Mouse (Mus musculus) liver, embryonic 11.5 days (tissue): ENCODE measurements around the gene Setd3. TPM values are rescaled to one million over a fixed set of nuclear protein-coding genes. Genes with fewer than 3 reads are reported as not detected.

Experiments used
- ATAC-seq: fragments of 200-750 bp; cut with Nextera tagmentation; replicated peaks from 2 replicates; pipeline ENCODE4 v1.8.0; 2017; ENCODE audit warnings: moderate number of reproducible peaks, mild to moderate bottlenecking, moderate TSS enrichment, moderate library complexity; ENCODE audit not compliant: low FRiP score
- DNase-seq: peaks from one replicate; pipeline ENCODE4 v3.0.0-alpha.2; 2017; ENCODE audit warnings: low spot score
- H3K27ac ChIP-seq: fragments of 300-500 bp; sonication (generic); 2 replicates; pipeline ENCODE4 v1.5.1; 2014; ENCODE audit warnings: mild to moderate bottlenecking, low read depth, low read length, control low read depth
- H3K27me3 ChIP-seq: fragments of 300-500 bp; sonication (generic); replicated peaks from 2 replicates; pipeline ENCODE4 v1.6.1; 2014; ENCODE audit warnings: low read length, mixed read lengths; ENCODE audit not compliant: control insufficient read depth, insufficient read depth
- H3K36me3 ChIP-seq: fragments of 300-500 bp; sonication (generic); 2 replicates; pipeline ENCODE4 v1.6.1; 2014; ENCODE audit warnings: mild to moderate bottlenecking, low read length, moderate library complexity, mixed read lengths; ENCODE audit not compliant: control insufficient read depth, insufficient read depth
- H3K4me1 ChIP-seq: fragments of 300-500 bp; sonication (generic); replicated peaks from 2 replicates; pipeline ENCODE4 v1.6.1; 2014; ENCODE audit warnings: low read length, mixed read lengths; ENCODE audit not compliant: control insufficient read depth, insufficient read depth
- H3K4me2 ChIP-seq: fragments of 300-500 bp; sonication (generic); 2 replicates; pipeline ENCODE4 v1.6.1; 2014; ENCODE audit warnings: mild to moderate bottlenecking, control low read depth, moderate library complexity
- H3K4me3 ChIP-seq: fragments of 300-500 bp; sonication (generic); 2 replicates; pipeline ENCODE4 v1.5.1; 2014; ENCODE audit warnings: low read depth, low read length, control low read depth
- H3K9ac ChIP-seq: fragments of 300-500 bp; sonication (generic); 2 replicates; pipeline ENCODE4 v1.6.1; 2014; ENCODE audit warnings: low read depth, low read length, control low read depth
- H3K9me3 ChIP-seq: fragments of 300-500 bp; sonication (generic); 2 replicates; pipeline ENCODE4 v1.6.1; 2016; ENCODE audit warnings: low read length, inconsistent platforms, mixed read lengths; ENCODE audit not compliant: control insufficient read depth
- WGBS: fragments of 180-500 bp; shearing (Covaris S2); extraction: QIAGEN DNeasy Blood & Tissue Kit; methylation state at CpG from one replicate; pipeline ENCODE4 v1.1.7; 2014; 5-methylcytosine and 5-hydroxymethylcytosine counted together
- polyA plus RNA-seq: library from polyadenylated mRNA; unstranded; fragments of >200 nt; fragmentation: Nextera tagmentation; extraction: Ambion mirVana; gene quantifications from 2 replicates; pipeline ENCODE4 v1.2.1, GENCODE M21; 2014

Setd3 gene
- polyA plus RNA-seq, 1 experiment from 2014 or later = 73.3 TPM

- no peaks in the 10 kb centered on the region for H3K4me1 ChIP-seq
- no peaks in the 10 kb centered on the region for H3K36me3 ChIP-seq
- H3K27me3 ChIP-seq = no peaks in the 10 kb centered on the region
- WGBS = 76% methylated on average over 13 of the region's 13 CpGs
- no peak for ATAC-seq
- no peak overlapping the region for H3K9ac ChIP-seq
- H3K27ac ChIP-seq = no peak overlapping the region
- no peak overlapping the region for H3K4me3 ChIP-seq
- DNase-seq = no peak
- no peaks in the 10 kb centered on the region for H3K9me3 ChIP-seq
- no peak overlapping the region for H3K4me2 ChIP-seq
Measured at GRCm38 (mm10) chr12:108067811-108068375, 111.2 kb downstream of the Setd3 start.

- Histone ChIP-seq H3K4me3 (no peak overlapping the region), H3K9ac (no peak overlapping the region), H3K4me1 (no peaks in the 10 kb centered on the region), H3K27ac (no peak overlapping the region), H3K36me3 (no peaks in the 10 kb centered on the region), H3K9me3 (no peaks in the 10 kb centered on the region), H3K27me3 (no peaks in the 10 kb centered on the region), H3K4me2 (no peak overlapping the region)
- ATAC-seq (no peak), DNase-seq (no peak)
- 67% methylated on average over 3 of the region's 3 CpGs for WGBS
Measured at GRCm38 (mm10) chr12:108067231-108067630, 111.9 kb downstream of the Setd3 start.

GRCm38 (mm10) chr12:108064396-108064998 lies 114.6 kb downstream of the Setd3 start:
- DNase-seq (no peak), ATAC-seq (no peak)
- H3K4me3 ChIP-seq = no peak overlapping the region
- no peaks in the 10 kb centered on the region for H3K27me3 ChIP-seq
- no peaks in the 10 kb centered on the region for H3K9me3 ChIP-seq
- H3K9ac ChIP-seq = no peak overlapping the region
- H3K4me2 ChIP-seq = no peak overlapping the region
- no peaks in the 10 kb centered on the region for H3K4me1 ChIP-seq
- H3K27ac ChIP-seq = no peak overlapping the region
- WGBS = 65% methylated on average over 9 of the region's 9 CpGs
- no peaks in the 10 kb centered on the region for H3K36me3 ChIP-seq

GRCm38 (mm10) chr12:108063986-108064385 lies 115.1 kb downstream of the Setd3 start:
- H3K36me3 ChIP-seq = no peaks in the 10 kb centered on the region
- H3K4me3 ChIP-seq = no peak overlapping the region
- H3K9ac ChIP-seq = no peak overlapping the region
- no peaks in the 10 kb centered on the region for H3K27me3 ChIP-seq
- ATAC-seq (no peak), DNase-seq (no peak)
- H3K27ac ChIP-seq = no peak overlapping the region
- no peak overlapping the region for H3K4me2 ChIP-seq
- H3K9me3 ChIP-seq = no peaks in the 10 kb centered on the region
- no peaks in the 10 kb centered on the region for H3K4me1 ChIP-seq
- 43% methylated on average over 6 of the region's 6 CpGs for WGBS

- no peak overlapping the region for H3K4me3 ChIP-seq
- H3K36me3 ChIP-seq = no peaks in the 10 kb centered on the region
- ATAC-seq (no peak), DNase-seq (no peak)
- no peaks in the 10 kb centered on the region for H3K27me3 ChIP-seq
- H3K4me2 ChIP-seq = no peak overlapping the region
- H3K4me1 ChIP-seq = no peaks in the 10 kb centered on the region
- 69% methylated on average over 5 of the region's 5 CpGs for WGBS
- H3K27ac ChIP-seq = no peak overlapping the region
- H3K9ac ChIP-seq = no peak overlapping the region
- H3K9me3 ChIP-seq = no peaks in the 10 kb centered on the region
Measured at GRCm38 (mm10) chr12:108062137-108062536, 117.0 kb downstream of the Setd3 start.

- Histone ChIP-seq H3K4me1 (no peaks in the 10 kb centered on the region), H3K9me3 (no peaks in the 10 kb centered on the region), H3K27ac (no peak overlapping the region), H3K36me3 (no peaks in the 10 kb centered on the region), H3K4me3 (no peak overlapping the region), H3K27me3 (no peaks in the 10 kb centered on the region), H3K4me2 (no peak overlapping the region), H3K9ac (no peak overlapping the region)
- DNase-seq (no peak), ATAC-seq (no peak)
- WGBS = 82% methylated on average over 7 of the region's 7 CpGs
Measured at GRCm38 (mm10) chr12:108061661-108062060, 117.5 kb downstream of the Setd3 start.

Other genes starting within 250 kb of the Setd3 start
- 0.53 and 0.90 TPM in 2 replicates for gene Bcl11b, start 175.7 kb downstream of the Setd3 start, polyA plus RNA-seq
- gene Ccnk, start 265 bp upstream of the Setd3 start, polyA plus RNA-seq = 4.3 and 5.2 TPM in 2 replicates
- 5.9 and 7.4 TPM in 2 replicates for gene Ccdc85c, start 96.1 kb upstream of the Setd3 start, polyA plus RNA-seq
- gene Hhipl1, start 127.0 kb upstream of the Setd3 start, polyA plus RNA-seq = 0.14 TPM in 1 of 2 replicates, not detected in the other
- gene Cyp46a1, start 155.1 kb upstream of the Setd3 start, polyA plus RNA-seq = 1.0 and 2.2 TPM in 2 replicates
- gene Eml1, start 191.6 kb upstream of the Setd3 start, polyA plus RNA-seq = 14.8 and 18.3 TPM in 2 replicates